Mouse (Mus musculus) retina, postnatal 7 days (tissue): Measurements from ENCODE around the gene Nxpe4.
A peak's percentile ranks its signal among the peaks of the same experiment; 100 is the strongest.

Source experiments
- DNase-seq: peaks from one replicate; pipeline ENCODE4 v3.0.0-alpha.2; 2012; ENCODE audit warnings: low read depth, low spot score

Nxpe4 gene

DNA sequence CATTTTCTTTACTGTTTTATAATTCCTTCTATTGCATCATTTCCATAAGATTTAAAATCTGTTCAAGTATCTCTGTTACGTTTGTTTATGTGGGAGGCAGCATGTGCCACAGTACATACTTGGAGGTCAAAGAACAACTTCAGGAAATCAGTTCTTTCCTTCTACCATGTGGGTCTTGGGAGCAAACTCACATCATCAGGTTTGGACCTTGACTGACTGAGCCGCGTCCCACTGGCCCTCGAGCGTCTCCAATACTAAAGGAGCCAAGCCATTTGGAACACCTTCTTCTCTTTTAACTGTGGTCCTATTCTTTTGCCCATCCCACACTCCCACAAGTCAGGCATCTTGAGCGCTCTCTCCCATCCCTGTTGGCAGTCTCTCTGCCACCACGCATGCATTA, 167.8 kb downstream of the Nxpe4 start:
- DNase-seq: no peak

DNA sequence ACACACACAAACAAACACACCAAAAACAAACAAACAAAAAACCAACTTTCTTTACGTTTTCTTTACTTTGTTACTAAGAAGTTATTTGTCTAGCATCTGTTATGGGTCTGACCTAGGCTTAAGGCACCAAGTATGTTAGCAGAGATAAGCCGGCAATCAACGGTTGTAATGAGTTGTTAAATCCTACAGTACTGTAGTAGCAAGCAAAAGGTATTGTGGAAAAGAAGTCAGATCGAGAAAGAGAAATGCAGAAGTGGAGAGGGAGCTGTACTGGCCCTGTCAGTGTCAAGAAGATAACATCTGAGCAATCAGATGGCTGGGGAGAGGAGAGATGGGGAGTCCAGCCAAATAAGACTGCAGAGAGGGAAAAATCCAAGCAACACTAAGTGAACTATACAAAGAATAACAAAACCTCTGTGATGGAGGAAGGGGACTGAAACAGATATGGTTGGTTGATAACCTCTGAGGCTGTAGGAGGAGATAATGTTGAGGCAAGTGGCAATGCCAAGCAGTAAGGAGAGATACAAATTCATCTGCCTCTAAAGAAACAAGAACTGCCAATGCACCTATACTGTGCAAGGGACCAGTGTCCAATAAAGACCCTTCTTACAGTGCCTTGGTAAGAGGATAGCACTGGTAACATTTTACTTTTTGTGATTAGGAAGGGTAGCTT, 177.1 kb downstream of the Nxpe4 start:
- DNase-seq: no peak

DNA sequence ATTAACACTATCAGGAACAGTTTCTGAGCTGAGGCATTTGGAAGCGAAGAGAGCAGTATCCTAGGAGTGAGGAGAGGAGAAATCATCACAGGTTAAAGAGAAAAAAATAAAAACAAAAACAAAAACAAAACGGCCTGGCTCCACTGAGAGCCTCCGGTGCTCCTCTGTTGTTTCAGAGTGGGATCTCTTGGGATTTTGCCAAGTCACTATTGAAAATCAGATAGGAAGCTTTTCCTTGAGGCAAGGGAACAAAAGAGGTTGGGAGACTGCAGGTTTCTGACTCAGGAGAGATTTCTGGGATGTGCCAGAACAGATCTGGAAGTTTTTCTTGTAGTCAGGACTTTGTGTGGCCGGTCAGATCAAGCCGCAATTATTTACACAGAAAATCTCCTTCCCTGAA, 177.7 kb downstream of the Nxpe4 start:
- no peak for DNase-seq

DNA sequence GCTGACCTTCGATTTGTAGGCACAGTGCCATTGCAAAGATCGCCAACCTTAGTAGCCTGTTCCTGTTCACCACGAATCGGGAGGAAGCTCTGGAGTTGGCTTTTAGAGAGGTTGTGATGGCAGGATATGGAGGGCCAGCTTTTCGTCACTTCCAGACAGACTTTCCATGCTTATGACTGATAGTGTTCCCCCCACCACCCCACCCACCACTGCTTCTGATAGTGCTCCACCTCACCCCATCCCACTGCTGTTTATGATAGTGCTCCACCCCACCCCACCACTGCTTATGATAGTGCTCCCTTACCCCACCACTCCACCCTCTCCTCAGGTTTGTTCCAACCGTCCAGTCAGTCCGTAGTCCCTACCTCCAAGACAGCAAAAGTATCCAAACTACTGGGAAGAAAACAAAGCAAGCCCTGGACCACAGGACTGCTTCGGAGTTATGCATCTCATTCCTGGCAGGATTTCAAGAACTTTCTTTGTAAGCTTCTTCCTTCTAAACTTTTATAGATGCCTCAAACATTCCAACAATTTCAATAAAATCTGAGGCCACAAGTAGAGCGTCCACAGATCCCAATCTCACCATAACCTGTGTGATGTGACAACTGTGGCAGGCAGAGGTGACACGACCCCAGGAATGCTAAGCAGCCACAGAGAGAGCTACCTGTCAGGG, 179.0 kb downstream of the Nxpe4 start:
- no peak for DNase-seq

DNA sequence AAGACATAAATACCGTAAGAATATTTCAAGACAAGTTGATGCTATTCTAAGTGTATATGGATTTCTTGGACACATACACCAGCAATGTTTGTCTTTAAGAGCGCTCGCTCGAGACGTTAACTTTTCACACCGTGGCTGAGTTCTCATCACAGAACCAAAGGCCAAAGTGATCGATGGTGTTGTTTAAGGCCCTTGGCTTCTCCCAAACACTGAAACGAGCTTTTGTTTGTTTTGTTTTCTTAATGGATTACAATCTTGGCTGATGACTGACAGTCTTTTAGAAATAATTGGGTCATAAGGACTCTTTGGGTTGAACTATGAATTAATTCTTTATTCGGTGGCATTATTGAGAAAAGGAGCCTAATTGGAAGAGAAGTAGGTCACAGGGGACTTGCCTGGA, 183.6 kb downstream of the Nxpe4 start:
- no peak for DNase-seq

DNA sequence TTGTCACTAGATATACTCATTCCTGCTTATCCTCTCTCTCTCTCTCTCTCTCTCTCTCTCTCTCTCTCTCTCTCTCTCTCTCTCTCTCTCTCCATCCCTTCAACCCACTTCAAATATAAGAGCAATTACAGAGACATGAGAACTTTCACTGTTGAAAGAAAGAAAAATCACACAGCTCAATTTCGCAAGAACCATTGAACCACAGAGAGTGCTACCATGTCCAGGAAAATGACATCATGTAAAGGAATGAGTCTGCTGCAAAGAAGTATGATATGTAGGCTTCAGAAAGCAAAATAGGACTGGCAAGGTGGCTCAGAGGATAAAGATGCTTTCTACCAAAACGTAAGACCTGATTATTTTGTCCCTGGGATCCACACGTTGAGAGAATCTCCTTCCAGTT, 184.0 kb downstream of the Nxpe4 start:
- DNase-seq: no peak

DNA sequence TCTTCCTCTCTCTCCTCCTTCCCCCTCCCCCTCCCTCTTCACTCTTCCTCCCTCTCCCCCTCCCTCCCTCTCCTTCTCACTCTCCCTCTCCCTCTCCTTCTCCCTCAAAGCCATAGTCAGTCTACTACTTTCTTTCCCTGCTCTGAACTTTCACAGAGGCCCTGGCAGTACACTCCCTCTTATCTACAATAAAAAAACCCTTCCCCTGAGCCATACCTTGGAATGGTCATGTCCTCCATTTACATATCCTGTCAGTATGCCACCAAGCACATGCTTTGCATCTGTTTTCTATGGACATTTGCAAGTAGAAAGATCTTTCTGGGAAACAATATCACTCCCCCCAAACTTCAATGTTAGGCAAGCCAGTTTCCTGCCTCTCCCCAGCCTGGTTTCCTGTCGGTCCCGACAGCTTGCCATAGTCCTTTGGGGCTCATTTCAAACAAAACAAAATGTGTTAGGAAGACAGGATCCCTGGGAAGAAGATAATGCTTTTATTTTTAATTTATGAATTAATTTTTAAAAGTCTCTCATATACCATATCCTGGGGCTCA, 191.4 kb downstream of the Nxpe4 start, which contains the start of gene Nxpe2:
Gene Nxpe2, minus strand, starts transcription at position 307 of the 551 bp plus-strand sequence.
- no peak for DNase-seq

DNA sequence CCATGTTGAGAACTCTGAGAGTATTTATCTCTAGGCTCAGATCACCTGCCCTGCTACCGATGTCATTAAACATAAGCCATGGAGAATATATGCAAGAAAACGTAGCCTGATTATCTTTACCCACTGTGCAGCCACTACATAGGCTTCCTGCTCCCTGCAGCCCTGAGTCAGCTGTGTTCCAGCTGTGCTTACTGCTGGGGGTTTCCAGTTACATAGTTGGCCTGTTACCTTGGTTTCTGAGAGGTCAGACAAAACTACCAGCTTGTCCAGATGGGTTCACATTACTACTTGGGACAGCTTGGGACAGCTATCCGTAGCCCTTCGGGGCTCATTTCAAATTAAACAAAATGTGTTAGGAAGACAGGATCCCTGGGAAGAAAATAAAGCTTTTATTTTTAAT, 192.3 kb downstream of the Nxpe4 start:
- no peak for DNase-seq

DNA sequence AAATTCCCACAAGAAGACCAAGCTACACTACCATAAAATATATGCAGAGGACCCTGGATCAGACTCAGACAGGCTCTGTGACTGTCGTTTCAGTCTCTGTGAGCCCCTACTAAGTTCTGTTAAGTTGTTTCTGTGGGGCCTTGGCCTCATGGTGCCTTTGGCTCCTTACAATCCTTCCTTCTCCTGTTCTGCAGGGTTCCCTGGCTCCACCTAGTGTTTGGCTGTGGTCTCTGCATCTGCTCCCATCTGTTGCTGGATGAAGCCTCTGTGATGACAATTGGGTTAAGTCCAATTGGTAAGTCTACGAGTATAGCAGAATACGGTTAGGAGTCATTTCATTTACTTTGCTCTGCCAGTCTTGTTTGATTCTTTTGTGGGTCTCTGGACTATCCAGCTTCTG, 193.0 kb downstream of the Nxpe4 start:
- DNase-seq: peak; percentile 62

DNA sequence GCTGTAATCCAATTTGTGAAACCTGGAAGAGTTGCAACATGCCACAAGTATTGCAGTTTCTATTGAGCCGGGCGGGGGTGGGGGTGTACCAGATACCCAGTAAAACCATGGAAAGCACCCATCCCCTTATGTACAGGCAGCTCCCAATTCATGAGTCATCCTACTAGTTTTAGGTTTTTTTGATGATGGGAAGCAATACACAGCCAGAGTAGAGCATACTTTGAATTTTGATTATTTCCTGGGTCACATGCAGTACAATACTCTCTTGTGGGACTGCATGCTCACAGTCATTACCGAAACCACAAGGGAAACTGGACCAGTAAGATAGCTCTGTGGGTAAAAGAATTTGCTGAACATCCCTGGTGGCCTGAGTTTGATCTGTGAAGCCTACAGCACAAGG, 195.3 kb downstream of the Nxpe4 start:
- no peak for DNase-seq

DNA sequence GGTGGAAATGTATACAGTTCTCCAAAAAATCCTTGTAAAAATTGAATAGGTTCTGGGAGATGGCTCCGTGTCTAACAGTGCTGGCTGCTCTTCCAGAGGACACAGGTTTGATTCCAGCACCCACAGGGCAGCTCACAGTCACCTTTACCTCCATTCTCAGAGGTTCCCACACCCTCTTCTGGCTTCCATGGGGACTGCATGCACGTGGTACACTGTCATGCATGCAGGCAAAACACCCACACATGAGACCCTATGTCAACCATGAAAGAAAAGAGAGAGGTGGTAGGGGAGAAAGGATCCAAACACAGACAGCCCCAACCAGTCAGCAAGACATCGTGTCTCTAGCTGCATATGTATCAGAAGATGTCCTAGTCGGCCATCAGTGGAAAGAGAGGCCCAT, 199.0 kb downstream of the Nxpe4 start:
- no peak for DNase-seq

DNA sequence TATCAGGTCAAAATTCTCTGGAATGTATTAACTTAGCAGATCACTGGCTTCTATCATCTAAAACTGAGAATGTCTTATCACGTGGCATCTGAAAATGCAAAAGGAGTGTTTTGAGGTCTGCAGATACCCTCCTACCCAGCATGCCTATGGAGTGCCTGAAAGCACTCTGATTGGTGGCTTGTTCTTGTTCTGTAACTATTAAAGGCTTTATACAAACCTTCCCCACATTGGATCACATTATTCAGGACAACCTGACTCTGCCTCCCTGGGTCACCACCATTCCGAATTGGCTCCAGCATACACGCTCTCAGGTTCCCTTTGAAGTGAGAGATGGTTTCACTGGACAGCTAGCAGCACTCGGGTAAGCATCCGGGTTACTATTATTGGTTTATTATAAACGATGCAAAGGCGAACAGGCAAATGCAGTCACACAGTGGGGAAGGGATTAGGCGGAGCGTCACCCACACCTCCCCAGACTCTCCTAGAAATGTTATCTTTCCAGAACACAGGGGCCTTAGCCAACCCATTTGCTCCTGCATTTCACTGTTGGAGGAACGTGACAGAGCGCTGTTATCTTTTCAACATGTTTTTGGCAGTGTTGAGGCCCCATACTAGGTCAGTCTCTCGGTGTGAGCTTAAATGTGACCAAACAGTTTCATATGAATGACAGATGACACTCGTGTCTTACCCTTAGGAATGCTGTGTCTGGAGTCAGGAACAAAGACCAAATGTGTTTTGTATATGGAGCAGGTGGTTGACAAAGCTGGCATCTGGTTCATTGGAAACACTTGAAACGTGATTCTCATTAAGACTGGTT, 200.2 kb downstream of the Nxpe4 start:
- DNase-seq: no peak

DNA sequence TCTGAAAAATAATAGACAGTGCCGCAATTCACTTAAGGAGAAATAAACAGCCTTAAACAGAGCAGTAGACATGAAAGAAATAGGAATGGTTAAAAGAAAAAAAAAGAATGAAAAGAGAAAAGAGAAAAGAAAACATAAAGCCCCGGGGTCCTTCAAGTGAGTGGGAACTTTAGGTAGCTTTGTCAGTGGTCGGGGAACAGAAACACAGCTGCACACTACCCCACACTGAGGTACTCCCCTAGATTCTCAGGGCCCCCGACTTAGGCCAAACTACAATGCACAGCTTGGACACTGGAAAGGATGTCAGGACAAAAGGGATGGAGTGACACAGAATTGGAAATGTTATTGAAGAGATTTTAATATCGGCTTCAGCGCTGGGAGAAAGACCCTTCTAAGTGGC, 200.9 kb downstream of the Nxpe4 start:
- DNase-seq: no peak

DNA sequence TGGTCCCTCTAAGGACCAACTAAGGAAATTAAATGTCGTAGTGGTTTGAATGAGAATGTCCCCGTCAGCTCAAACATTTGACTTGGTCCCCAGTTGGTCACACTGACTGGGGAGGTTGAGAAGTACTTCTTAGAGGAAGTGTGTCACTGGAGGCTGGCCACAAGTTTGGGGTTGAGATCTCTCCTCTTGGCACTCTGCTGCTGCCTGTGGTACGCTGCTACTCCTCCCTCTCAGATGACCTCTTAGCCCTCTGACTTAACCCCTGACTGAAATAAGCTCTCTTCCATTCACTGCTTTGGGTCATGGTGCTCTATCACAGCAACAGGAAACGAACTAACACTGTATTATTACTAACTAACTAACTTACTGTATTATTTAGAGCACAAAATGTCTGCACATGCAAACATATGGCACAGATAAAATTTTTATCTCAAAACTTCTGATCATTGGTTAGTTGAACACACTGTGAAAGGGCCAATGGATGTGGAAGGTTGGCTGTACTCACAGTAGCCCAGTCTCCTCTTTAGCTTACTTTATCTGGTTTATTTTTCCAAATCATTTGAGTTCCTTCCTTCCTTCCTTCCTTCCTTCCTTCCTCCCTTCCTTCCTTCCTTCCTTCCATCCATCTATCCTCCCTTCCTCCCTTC, 211.5 kb downstream of the Nxpe4 start:
- no peak for DNase-seq

DNA sequence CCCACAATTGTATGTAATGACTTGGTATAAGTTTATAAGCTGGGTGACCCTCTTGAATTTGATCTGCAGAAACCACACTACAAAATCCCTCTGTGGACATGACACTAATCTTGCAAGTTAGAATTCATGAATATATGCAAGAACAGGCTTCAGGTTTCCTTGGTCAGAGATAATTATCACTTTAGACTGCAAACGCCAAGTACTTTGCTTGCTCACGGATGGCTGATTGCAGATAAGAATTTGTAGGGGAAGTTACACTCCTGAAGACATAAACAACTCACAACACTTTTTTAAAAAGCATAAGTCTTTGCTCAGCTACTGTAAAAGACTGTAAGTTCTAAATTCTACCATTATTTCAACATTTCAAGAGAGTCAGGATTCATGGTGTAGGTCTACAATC, 212.5 kb downstream of the Nxpe4 start:
- DNase-seq: no peak

DNA sequence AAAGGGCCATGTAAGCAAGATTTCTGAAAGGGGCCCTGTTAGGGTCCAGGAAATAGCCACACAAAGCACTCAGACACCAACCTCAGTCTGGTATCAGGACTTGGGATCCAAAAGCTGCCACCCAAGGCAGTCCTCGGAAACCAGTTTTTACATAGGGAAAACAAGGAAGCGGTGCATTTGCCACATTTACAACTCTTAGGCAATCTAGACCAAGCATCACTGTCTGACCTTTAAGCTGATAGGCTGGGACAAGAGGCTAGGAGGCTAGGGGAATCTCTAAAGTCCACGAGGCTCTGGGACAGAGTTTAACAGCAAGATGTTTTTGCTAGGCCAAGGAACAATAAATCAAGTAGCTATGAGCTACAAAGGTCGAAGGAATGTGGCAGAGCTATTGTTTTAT, 226.6 kb downstream of the Nxpe4 start:
- DNase-seq: no peak

DNA sequence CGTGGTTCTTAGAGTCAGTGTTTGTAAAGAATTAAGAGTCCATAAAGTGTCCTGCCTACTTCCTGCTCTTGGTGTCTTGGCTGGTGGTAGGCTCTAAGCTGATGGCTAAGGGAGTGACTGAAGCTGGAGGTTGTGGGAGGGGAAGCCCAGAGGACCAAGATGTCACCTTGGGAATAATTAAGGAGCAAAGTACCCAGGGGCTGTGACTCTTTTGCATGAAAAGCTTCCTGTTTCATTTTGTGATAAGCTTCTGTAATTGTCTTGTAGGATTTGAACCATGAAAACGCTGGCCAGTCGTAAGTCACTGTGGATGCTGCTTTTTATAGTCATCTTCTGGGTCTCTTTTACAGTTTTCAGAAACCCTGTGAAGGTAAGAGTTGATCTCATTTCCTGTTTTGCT, 228.2 kb downstream of the Nxpe4 start:
- DNase-seq: no peak

DNA sequence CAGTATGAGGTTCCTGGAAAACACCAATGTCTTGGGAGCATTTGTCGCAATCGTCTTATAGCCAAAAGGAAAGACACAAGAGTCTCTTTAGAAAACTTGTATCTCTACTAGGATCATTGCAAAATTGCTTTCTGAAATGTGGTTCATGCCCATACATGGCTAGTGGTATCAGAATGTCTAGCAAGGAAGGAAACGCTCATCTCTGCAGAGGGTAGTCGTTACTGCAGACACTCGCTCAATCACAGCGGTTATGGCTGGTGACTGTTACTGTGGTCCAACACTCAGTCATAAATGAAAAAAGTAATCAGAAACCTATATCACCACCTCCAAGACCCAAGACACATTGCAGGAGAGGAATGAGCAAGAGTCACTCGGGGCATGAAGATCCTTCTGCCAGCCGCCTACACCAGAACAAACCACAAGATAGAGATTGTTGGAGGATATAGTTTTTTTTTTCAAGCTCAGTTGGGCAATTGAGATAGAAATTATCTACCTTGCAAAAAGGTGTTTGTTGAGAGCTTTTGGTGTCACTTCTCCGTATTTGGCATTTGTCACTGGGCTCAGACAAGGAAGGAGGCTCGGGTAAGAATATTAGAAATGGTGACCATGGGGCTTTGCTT, 241.9 kb downstream of the Nxpe4 start:
- DNase-seq: no peak

DNA sequence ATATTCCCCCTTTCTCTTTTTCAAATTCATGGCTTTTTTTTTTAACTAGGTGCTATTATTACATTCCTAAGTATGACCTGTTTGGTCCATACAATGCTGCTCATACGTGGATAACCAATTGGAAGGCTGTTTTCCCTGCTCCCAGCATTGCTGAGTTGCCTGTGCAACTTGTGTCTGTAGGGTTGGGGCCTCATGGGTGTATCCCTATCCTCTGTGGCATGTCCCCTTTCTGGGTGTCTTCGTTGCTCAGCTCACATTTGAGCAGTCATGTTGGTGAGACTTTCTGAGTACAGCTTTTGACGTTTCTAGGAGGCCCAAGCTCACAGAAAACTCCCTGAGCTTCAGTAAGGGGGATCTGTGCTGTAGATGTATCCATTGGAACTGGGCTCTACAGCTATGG, 242.9 kb downstream of the Nxpe4 start:
- no peak for DNase-seq

DNA sequence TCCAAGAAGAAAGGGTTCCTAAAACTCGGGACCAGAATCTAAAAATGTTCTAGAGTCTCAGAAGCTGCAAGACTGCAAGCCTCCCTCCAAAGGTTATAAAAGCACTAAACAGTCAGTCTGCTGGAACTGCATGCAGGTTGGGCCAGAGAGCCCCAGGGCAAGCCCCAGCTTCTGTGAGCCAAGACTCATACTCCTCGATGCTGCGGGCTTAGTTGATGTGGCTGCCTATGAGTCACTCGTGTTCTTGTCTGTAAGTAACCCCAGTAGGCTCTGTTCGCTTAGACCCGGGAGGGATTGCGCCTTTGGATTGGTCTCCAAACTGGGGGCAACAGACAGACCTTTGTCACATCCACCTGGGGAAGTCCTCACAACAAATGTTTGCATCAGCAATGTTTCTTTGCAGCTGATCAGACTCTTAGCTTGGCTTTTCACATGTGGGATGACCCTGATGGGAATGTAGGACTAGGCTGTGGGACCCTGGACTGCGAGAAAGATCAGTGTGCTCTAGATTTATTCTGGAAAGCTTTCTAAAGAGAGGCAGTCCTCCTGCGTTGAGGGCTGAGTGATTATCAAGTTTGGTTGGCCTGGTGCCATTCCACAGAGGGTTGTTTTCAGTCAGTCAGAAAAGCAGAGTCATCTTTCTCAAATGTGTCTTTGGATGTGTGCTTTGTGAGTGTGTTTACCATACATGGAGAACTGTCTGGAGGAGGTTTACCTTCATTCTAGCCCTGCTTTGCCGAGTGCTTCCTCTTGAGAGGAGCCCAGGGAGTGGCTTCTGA, 245.9 kb downstream of the Nxpe4 start:
- DNase-seq: no peak
